Mouse (Mus musculus) mature B cell (primary cell): ENCODE results near the gene Acox3.

Source experiments
- in situ Hi-C: fragments of 300-500 bp; cut with MboI; formaldehyde crosslinking; loops from 2 replicates; pipeline ENCODE4 v1.14.3; 2019

The Acox3 gene

GRCm38 (mm10) chr5:35610381-35610780, 27.5 kb downstream of the Acox3 start:
- in situ Hi-C loops: no loop called here

GRCm38 (mm10) chr5:35611170-35611569, 28.3 kb downstream of the Acox3 start:
- in situ Hi-C loops: no loop called here

- in situ Hi-C loops: no loop called here
Observed at GRCm38 (mm10) chr5:35611900-35612299, 29.1 kb downstream of the Acox3 start.

DNA sequence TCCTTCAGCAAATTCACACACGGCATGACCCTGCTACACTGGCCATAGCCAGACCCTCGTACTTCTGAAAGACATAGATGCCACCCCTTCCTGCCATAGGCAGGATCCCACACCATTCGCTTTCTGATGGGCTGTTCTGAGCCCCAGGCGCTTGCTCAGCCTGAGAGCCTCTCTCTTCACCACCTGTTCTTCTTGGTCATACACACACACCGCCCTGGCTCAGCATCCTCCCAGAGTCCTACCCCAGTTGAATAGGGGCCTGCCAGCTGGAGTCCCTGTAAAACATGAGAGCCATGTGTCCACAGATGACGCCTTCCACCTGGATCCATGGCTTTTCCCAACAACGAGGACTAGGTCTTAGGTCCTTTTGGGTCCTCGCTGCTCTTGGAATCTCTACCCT, 29.9 kb downstream of the Acox3 start:
- in situ Hi-C loops: no loop called here

- in situ Hi-C loops: no loop called here
Observed at GRCm38 (mm10) chr5:35616943-35617342, 34.1 kb downstream of the Acox3 start.

- in situ Hi-C loops: no loop called here
Observed at GRCm38 (mm10) chr5:35621114-35621513, 38.3 kb downstream of the Acox3 start.

- in situ Hi-C loops: no loop called here
Observed at GRCm38 (mm10) chr5:35623831-35624230, 41.0 kb downstream of the Acox3 start.

GRCm38 (mm10) chr5:35624751-35625239, 42.0 kb downstream of the Acox3 start:
- in situ Hi-C loops: no loop called here

- in situ Hi-C loops: no loop called here
Observed at GRCm38 (mm10) chr5:35626408-35626807, 43.6 kb downstream of the Acox3 start.

- in situ Hi-C loops: no loop called here
Observed at GRCm38 (mm10) chr5:35627307-35627840, 44.5 kb downstream of the Acox3 start.

- in situ Hi-C loops: no loop called here
Observed at GRCm38 (mm10) chr5:35628685-35629084, 45.8 kb downstream of the Acox3 start.

DNA sequence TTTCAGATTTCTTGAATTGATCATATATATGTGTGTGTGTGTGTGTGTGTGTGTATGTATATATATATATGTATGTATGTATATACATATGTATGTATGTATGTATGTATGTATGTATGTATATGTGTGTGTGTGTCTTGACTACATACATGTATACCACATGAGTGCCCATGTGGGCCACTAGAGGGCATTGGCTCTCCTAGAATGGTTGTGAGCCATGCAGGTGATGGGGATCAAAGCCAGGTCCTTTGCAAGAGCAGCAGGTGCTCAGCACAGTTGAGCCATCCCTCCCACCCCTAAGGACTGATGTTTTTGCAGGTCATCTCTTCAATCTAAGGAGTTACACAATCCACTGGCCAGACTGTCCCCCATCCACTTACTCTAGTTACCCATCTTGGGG, 46.5 kb downstream of the Acox3 start:
- in situ Hi-C loops: no loop called here

DNA sequence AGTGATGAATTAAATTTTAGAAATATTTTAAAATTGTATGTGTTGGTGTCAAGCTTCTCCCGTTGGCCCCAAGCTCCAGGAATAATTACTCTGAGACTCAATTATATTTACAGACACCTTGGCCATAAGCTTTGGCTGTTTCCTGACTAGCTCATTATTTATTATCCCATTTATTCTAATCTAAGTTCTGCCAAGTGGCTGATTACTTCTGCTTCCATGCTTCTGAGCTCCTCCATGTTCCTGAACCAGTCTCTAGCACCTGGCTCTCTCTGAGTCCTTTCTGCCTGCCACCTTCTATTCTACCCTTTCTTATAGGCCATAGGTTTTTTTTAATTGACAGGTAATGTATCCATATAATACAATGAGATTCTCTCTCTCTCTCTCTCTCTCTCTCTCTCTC, 47.9 kb downstream of the Acox3 start:
- in situ Hi-C loops: no loop called here

DNA sequence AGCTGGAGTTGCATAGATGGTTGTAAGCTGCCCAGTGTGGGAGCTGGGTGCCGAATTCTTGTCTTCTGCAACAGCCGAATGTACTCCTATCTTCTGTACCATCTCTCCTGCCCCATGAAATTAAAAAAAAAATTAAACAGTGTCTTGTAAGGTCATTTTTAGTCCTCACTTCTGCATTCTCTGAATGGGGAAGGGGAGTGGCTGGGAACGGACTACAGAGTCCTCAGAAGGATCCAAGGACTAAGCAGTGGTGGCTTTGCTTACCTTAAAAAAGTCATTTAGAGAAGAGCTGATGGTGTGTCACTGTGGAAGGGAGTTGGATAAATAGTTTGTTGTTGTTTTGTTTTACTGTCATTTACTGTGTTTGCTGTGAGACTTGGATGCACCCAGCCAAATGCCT, 48.4 kb downstream of the Acox3 start:
- in situ Hi-C loops: no loop called here

GRCm38 (mm10) chr5:35631755-35632154, 48.9 kb downstream of the Acox3 start:
- in situ Hi-C loops: no loop called here

DNA sequence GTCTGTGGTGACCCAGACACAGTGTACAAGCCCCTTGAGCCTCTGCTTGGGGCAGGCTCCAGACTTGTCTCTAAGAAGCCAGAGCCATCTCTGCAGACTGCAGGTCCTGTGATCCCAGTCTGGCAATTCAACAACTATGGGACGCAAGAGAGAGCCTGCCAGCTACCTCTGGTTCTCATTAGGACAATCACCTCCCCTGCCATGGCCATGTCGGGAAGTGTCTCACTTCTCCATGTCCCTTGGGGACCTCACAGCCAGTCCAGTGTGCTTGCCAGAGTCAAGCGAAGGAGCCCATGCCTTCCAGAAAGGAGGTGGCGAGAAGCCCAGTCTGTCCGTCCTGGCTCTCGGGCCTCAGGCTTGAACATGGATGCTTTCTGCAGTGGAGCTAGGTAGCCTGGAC, 50.0 kb downstream of the Acox3 start:
- in situ Hi-C loops: no loop called here

GRCm38 (mm10) chr5:35636016-35636415, 53.2 kb downstream of the Acox3 start:
- in situ Hi-C loops: no loop called here

DNA sequence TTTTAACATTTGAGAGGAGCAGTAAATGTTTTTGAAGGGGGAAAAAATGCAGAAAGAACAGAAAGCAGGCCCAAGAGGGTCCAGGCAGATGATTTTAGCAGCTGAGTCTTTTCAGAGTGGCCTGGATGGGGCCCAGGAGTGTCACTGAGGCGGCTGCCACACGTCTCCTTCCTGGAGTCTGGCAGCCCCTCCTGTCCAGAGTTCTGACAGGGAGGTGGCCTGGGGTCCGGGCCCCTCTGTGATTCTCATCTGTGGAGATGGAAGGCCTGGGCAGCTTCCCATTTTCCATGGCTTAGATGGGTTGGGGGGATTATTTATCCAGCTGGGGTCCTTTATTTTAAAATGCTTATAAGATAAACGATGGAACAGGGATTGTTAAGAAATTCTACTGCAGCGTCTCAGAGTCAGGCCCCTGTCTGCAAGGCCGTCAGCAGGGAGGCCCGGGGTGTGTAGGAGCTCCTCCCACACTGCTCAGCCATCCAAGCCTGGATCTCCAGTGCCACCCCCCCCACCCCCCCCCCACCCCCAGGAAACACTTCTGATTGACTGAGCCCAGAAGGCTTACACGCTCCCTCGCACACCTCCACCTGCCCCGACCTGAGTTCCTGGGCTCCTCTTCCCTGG, 59.2 kb downstream of the Acox3 start:
- in situ Hi-C loops: no loop called here

DNA sequence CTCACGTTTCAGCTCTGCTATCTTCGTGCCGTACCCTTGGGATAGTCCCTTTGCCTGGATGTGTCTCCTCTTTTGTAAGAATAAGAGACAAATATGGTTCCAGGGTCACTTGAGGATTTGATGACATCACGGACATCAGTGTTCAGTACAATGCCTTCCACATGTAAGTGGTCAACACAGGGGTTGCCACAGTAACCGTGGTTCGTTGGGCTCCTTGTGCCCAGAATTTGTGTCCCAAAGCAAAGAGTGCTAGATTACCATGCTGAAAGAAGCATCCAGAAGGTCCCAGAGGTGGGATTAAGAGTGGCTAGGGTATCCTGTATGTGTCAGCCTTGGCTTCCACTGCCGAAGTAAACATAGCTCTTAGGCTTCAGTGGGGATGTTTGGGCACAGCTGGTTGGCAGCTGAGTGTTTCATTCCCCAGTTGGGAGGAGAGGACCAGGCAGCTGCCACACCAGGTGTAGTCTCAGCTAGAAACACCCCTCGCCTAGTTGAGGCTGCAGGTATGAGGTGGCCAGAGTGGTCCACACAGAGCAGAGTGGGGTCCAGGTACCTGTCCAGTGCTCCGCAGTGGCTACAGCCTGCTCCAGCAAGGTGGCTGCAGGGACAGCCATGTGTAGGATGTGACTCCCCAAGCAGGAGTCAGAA, 60.7 kb downstream of the Acox3 start:
- in situ Hi-C loops: no loop called here

DNA sequence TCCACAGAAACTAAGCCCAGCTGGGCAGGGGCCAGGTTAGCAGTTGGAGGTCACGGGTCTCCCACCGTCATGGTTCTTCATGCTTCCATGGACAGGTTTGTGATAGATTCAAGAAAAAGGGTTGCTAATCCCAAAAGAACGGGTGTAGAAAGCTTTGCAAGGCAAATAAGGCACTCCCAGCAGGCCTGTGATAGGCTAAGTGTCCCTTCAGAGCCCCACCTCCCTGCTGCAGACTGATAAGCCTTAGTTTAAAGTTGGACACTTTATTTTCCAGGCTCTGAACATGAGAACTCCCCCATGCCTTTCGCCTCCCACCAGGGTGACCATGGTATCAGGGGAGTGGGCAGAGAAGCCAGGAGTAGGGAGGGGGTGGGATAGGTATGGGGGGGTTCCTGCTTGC, 61.2 kb downstream of the Acox3 start:
- in situ Hi-C loops: no loop called here

DNA sequence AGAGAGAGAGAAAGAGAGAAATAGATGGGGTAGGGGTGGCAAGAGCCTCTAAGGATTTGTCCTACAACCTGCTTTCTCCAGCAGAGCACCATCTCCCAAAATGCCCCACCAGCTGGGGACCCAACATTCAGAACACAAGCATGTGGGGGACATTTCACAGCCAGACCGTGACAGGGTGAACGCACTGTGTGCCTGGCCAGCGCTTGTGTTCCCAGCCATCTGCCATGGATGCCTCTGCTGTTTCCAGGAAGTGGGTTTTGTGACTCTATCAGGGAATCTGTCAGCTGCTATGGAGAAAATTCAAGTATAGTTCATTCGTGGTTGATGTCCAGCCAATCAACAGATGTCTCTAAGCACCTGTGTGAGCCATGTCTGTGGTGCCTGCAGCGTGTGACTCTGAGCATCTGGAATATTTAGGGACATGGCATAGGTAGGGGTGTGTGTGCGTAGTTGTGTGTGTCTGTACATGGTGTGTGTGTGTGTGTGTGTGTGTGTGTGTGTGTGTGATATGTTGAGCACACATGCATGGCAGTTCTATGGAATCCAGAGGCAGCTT, 63.2 kb downstream of the Acox3 start:
- in situ Hi-C loops: no loop called here

DNA sequence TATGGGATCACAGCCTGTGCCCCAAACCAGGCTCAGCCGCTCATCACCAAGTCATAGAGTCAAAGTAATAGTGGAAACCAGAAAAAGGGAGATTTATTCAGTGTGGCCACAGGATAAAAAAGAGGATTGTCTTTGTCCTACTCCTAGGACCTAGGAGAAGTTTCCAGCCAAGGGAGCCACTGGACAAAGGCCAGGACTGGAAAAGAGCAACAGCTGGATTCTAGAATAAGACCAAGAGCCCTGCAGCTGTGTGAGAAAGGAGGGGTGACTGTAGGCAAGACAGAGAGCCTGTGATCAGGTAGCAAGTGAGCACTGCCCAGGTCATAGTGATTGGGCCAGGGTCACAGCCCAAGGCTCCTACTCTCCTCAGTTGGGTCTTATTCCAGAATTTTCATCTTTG, 64.1 kb downstream of the Acox3 start:
- in situ Hi-C loops: no loop called here

GRCm38 (mm10) chr5:35647562-35647961, 64.7 kb downstream of the Acox3 start:
- in situ Hi-C loops: no loop called here
